Mouse (Mus musculus): ENCODE results near the gene Gm10053. TPM values are rescaled to one million over a fixed set of nuclear protein-coding genes. Genes with fewer than 3 reads are reported as not detected.

Gene Gm10053
- polyA plus RNA-seq, 1 experiment from 2014 or later, result 203 TPM

GRCm38 (mm10) chr19:24902256-24902655 is 26.8 kb downstream of the Gm10053 start:
- H3K9ac ChIP-seq (replicated peaks), result no peak overlapping the region
- WGBS, result 0% methylated on average over 2 of the region's 2 CpGs
- H3K27ac ChIP-seq (replicated peaks), result no peak overlapping the region
- H3K36me3 ChIP-seq, result no peaks in the 10 kb centered on the region
- no peak overlapping the region for H3K4me2 ChIP-seq (replicated peaks)
- ATAC-seq (ENCODE audit: low FRiP score, low read depth), result no peak
- H3K4me1 ChIP-seq, result peaks cover 24% of the 10 kb centered on the region
- no peak overlapping the region for H3K4me3 ChIP-seq
- H3K9me3 ChIP-seq, result no peaks in the 10 kb centered on the region
- H3K27me3 ChIP-seq, result peaks cover 63% of the 10 kb centered on the region

GRCm38 (mm10) chr19:24902821-24903220 is 27.3 kb downstream of the Gm10053 start:
- Histone ChIP-seq H3K4me2 (replicated peaks) (no peak overlapping the region), H3K27ac (replicated peaks) (no peak overlapping the region), H3K9me3 (no peaks in the 10 kb centered on the region), H3K4me1 (peaks cover 19% of the 10 kb centered on the region), H3K36me3 (no peaks in the 10 kb centered on the region), H3K27me3 (peaks cover 57% of the 10 kb centered on the region), H3K4me3 (no peak overlapping the region), H3K9ac (replicated peaks) (no peak overlapping the region)
- ATAC-seq (ENCODE audit: low FRiP score, low read depth), result no peak
- 44% methylated on average over 2 of the region's 2 CpGs for WGBS

- WGBS, result 94% methylated on average over 6 of the region's 6 CpGs
These were observed 32.2 kb downstream of the Gm10053 start for GRCm38 (mm10) chr19:24907655-24908054.

GRCm38 (mm10) chr19:24908385-24909155 is 33.1 kb downstream of the Gm10053 start:
- Histone ChIP-seq H3K27me3 (peaks cover 8% of the 10 kb centered on the region), H3K4me2 (replicated peaks) (no peak overlapping the region), H3K4me1 (no peaks in the 10 kb centered on the region), H3K36me3 (no peaks in the 10 kb centered on the region), H3K27ac (replicated peaks) (no peak overlapping the region), H3K9me3 (no peaks in the 10 kb centered on the region), H3K9ac (replicated peaks) (no peak overlapping the region), H3K4me3 (no peak overlapping the region)
- no peak for ATAC-seq (ENCODE audit: low FRiP score, low read depth)
- WGBS, result 91% methylated on average over 3 of the region's 3 CpGs

More at GRCm38 (mm10) chr19:24907655-24908054, 32.2 kb downstream of the Gm10053 start:
- Histone ChIP-seq H3K27ac (replicated peaks) (no peak overlapping the region), H3K4me3 (no peak overlapping the region), H3K36me3 (no peaks in the 10 kb centered on the region), H3K9ac (replicated peaks) (no peak overlapping the region), H3K4me1 (no peaks in the 10 kb centered on the region), H3K9me3 (no peaks in the 10 kb centered on the region), H3K27me3 (peaks cover 16% of the 10 kb centered on the region), H3K4me2 (replicated peaks) (no peak overlapping the region)
- no peak for ATAC-seq (ENCODE audit: low FRiP score, low read depth)

GRCm38 (mm10) chr19:24920866-24921265 is 45.4 kb downstream of the Gm10053 start:
- H3K4me3 ChIP-seq, result no peak overlapping the region
- H3K4me1 ChIP-seq, result no peaks in the 10 kb centered on the region
- no peak for ATAC-seq (ENCODE audit: low FRiP score, low read depth)
- H3K9ac ChIP-seq (replicated peaks), result no peak overlapping the region
- no peak overlapping the region for H3K4me2 ChIP-seq (replicated peaks)
- H3K27ac ChIP-seq (replicated peaks), result no peak overlapping the region
- H3K9me3 ChIP-seq, result no peaks in the 10 kb centered on the region
- WGBS, result 87% methylated on average over 5 of the region's 5 CpGs
- H3K27me3 ChIP-seq, result no peaks in the 10 kb centered on the region
- peaks cover 22% of the 10 kb centered on the region for H3K36me3 ChIP-seq

Other genes with a start within 250 kb of the Gm10053 start
- gene Tmem252, start 201.7 kb upstream of the Gm10053 start, polyA plus RNA-seq (2016; fragmentation: Nextera tagmentation; extraction: Ambion mirVana), result 0.70 and 0.93 TPM in 2 replicates
- 0.64 and 0.93 TPM in 2 replicates for gene Pgm5, start 13.8 kb upstream of the Gm10053 start, polyA plus RNA-seq (2016; fragmentation: Nextera tagmentation; extraction: Ambion mirVana)
- 0.09 and 0.18 TPM in 2 replicates for gene Foxd4, start 25.5 kb downstream of the Gm10053 start, polyA plus RNA-seq (2016; fragmentation: Nextera tagmentation; extraction: Ambion mirVana)
- 20.0 and 22.8 TPM in 2 replicates for gene Cbwd1, start 85.9 kb downstream of the Gm10053 start, polyA plus RNA-seq (2016; fragmentation: Nextera tagmentation; extraction: Ambion mirVana)
- gene Dock8, start 123.8 kb downstream of the Gm10053 start, polyA plus RNA-seq (2016; fragmentation: Nextera tagmentation; extraction: Ambion mirVana), result 0.73 and 1.3 TPM in 2 replicates